Mouse (Mus musculus): ENCODE data around the gene Znrd1.
A peak's percentile ranks its signal among the peaks of the same experiment; 100 is the strongest.
"Not testable (repeated sequence)": the region's sequence is repeated elsewhere in the genome, so short reads cannot be mapped to it uniquely, and the experiment has no call there.

Gene Znrd1

GRCm38 (mm10) chr17:36957999-36958743 is at the start of gene Znrd1, which contains the start of gene Znrd1as:
Znrd1 (minus strand) TSS chr17:36958559.
Znrd1as (plus strand) TSS chr17:36958592.
- DNase-seq (ENCODE audit: inconsistent ontology term), result peak; percentile 97

- DNase-seq (ENCODE audit: inconsistent ontology term), result no peak
These were observed 45.0 kb upstream of the Znrd1 start for GRCm38 (mm10) chr17:37003366-37003765.

GRCm38 (mm10) chr17:37002364-37003330 is 44.3 kb upstream of the Znrd1 start:
- peak; percentile 79 for DNase-seq (ENCODE audit: inconsistent ontology term)

GRCm38 (mm10) chr17:37000863-37001262 is 42.5 kb upstream of the Znrd1 start, which contains the start of gene Zfp57:
Zfp57 (plus strand) TSS chr17:37001163.
- DNase-seq (ENCODE audit: inconsistent ontology term), result no peak

GRCm38 (mm10) chr17:36998477-36998876 is 40.1 kb upstream of the Znrd1 start:
- no peak for DNase-seq (ENCODE audit: inconsistent ontology term)

GRCm38 (mm10) chr17:36997033-36997735 is 38.8 kb upstream of the Znrd1 start:
- peak; percentile 59 for DNase-seq (ENCODE audit: inconsistent ontology term)

GRCm38 (mm10) chr17:36995448-36995847 is 37.1 kb upstream of the Znrd1 start:
- no peak for DNase-seq (ENCODE audit: inconsistent ontology term)

GRCm38 (mm10) chr17:36994528-36994927 is 36.2 kb upstream of the Znrd1 start:
- no peak for DNase-seq (ENCODE audit: inconsistent ontology term)

- no peak for DNase-seq (ENCODE audit: inconsistent ontology term)
These were observed 35.5 kb upstream of the Znrd1 start for GRCm38 (mm10) chr17:36993770-36994325.

- no peak for DNase-seq (ENCODE audit: inconsistent ontology term)
These were observed 34.2 kb upstream of the Znrd1 start for GRCm38 (mm10) chr17:36992336-36993104.

- not testable (repeated sequence) for DNase-seq (ENCODE audit: inconsistent ontology term)
These were observed 32.3 kb upstream of the Znrd1 start for GRCm38 (mm10) chr17:36990630-36991029.

GRCm38 (mm10) chr17:36989437-36989836 is 31.1 kb upstream of the Znrd1 start, which contains the start of gene H2-M5:
H2-M5 (minus strand) TSS chr17:36989537.
- no peak for DNase-seq (ENCODE audit: inconsistent ontology term)

- DNase-seq (ENCODE audit: inconsistent ontology term), result no peak
These were observed 30.1 kb upstream of the Znrd1 start for GRCm38 (mm10) chr17:36988475-36988874.

GRCm38 (mm10) chr17:36982253-36983155 is 24.1 kb upstream of the Znrd1 start:
- no peak for DNase-seq (ENCODE audit: inconsistent ontology term)

GRCm38 (mm10) chr17:36981845-36982244 is 23.5 kb upstream of the Znrd1 start:
- no peak for DNase-seq (ENCODE audit: inconsistent ontology term)

- DNase-seq (ENCODE audit: inconsistent ontology term), result no peak
These were observed 23.0 kb upstream of the Znrd1 start, which contains the start of gene 2410137M14Rik for GRCm38 (mm10) chr17:36981221-36981813. 2410137M14Rik (minus strand) TSS chr17:36981237.

GRCm38 (mm10) chr17:36973271-36973787 is 15.0 kb upstream of the Znrd1 start:
- no peak for DNase-seq (ENCODE audit: inconsistent ontology term)

- no peak for DNase-seq (ENCODE audit: inconsistent ontology term)
These were observed 14.4 kb upstream of the Znrd1 start for GRCm38 (mm10) chr17:36972791-36973190.
